Mouse (Mus musculus) cerebellum, postnatal 4 days (tissue): ENCODE measurements around the gene Ly6g6e.

Experiments used
- DNase-seq, 2 experiments: peaks; one replicate each; pipeline ENCODE4 v3.0.0; 2022; ENCODE audit warnings: low spot score in 2 of 2, mixed read lengths in 1 of 2

Gene Ly6g6e

GRCm38 (mm10) chr17:35071454-35071853 lies 5.2 kb upstream of the Ly6g6e start:
- DNase-seq = no peak

- DNase-seq = no peak
These were observed 2.6 kb upstream of the Ly6g6e start for GRCm38 (mm10) chr17:35074097-35074496.

- no peak for DNase-seq
These were observed 583 bp downstream of the Ly6g6e start for GRCm38 (mm10) chr17:35077285-35077684.

- DNase-seq = no peak
These were observed 1.1 kb downstream of the Ly6g6e start, which contains the start of gene Ly6g6d for GRCm38 (mm10) chr17:35077786-35078233. Ly6g6d (minus strand) TSS chr17:35078065.

GRCm38 (mm10) chr17:35079778-35080177 lies 3.1 kb downstream of the Ly6g6e start:
- no peak for DNase-seq

GRCm38 (mm10) chr17:35080248-35080647 lies 3.5 kb downstream of the Ly6g6e start:
- DNase-seq = no peak

GRCm38 (mm10) chr17:35080710-35081109 lies 4.0 kb downstream of the Ly6g6e start:
- no peak for DNase-seq

GRCm38 (mm10) chr17:35082841-35083576 lies 6.3 kb downstream of the Ly6g6e start:
- no peak for DNase-seq

- no peak for DNase-seq
These were observed 7.3 kb downstream of the Ly6g6e start for GRCm38 (mm10) chr17:35083929-35084497.

GRCm38 (mm10) chr17:35085208-35085865 lies 8.6 kb downstream of the Ly6g6e start, which contains the start of gene Ly6g6f:
Ly6g6f (minus strand) TSS chr17:35085610.
- no peak for DNase-seq

GRCm38 (mm10) chr17:35088151-35088550 lies 11.4 kb downstream of the Ly6g6e start:
- DNase-seq = no peak

- DNase-seq = peak; percentile 77 to 93
These were observed 12.3 kb downstream of the Ly6g6e start, which contains the start of gene Abhd16a for GRCm38 (mm10) chr17:35088825-35089644. Abhd16a (plus strand) TSS chr17:35089263.

- peak in 1 of 2 experiments; percentile 57 for DNase-seq
These were observed 13.6 kb downstream of the Ly6g6e start for GRCm38 (mm10) chr17:35090166-35090932.

GRCm38 (mm10) chr17:35092403-35093198 lies 15.9 kb downstream of the Ly6g6e start:
- DNase-seq = no peak

- DNase-seq = no peak
These were observed 18.0 kb downstream of the Ly6g6e start for GRCm38 (mm10) chr17:35094475-35095365.

- no peak for DNase-seq
These were observed 19.9 kb downstream of the Ly6g6e start for GRCm38 (mm10) chr17:35096597-35096996.

- peak in 1 of 2 experiments; percentile 56 for DNase-seq
These were observed 20.5 kb downstream of the Ly6g6e start for GRCm38 (mm10) chr17:35097164-35097655.

- no peak for DNase-seq
These were observed 23.6 kb downstream of the Ly6g6e start for GRCm38 (mm10) chr17:35100196-35100765.
